Mouse (Mus musculus): Measurements from ENCODE around the gene Swap70. TPM values are rescaled to one million over a fixed set of nuclear protein-coding genes. Genes with fewer than 3 reads are reported as not detected.

The Swap70 gene
- 22.6 and 23.1 TPM in 2 replicates for polyA plus RNA-seq (2016; fragmentation: Nextera tagmentation; extraction: Ambion mirVana)

DNA sequence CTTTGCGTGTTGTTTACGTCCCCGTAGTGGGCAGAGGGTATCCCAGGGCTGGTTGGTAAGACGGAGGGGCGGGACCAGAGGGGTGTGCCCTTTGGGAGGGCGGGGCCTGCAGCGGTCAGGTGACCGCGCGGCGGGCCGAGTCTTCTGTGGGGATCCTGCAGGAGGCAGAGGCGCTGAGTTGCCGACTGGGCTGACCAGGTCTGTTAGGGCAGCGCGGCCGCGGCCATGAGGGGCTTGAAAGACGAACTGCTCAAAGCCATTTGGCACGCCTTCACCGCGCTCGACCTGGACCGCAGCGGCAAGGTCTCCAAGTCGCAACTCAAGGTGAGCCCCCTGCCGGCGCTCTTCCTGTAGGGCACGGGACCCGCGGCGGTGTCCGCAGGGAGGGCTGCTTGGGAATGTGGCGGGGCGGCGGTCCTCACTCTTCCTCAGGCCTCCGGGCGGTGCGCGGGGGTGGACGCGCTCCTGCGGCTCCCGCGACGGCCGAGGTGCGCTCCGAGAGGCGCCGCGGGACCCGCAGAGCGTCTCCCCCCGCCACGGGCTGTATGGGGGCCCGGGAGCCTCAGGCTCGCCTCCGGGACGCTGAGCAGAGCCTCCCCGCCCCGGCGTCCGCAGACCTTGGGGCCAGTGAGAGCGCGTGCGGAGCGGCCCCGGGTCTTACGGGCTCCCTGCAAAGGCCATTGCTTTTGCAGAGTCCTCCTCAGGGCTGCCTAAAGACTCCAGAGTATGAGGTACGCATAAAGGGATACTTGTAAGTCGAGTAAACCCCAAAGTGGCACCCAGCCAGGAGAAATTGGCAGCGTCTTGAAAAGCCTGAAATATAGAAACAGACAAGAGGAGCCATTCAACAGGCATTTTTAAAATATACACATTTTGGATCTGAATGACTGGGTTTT is at the start of gene Swap70:
Swap70 (plus strand) TSS at position 126 of the 896 bp plus-strand sequence.
- WGBS = under 1% methylated on average over 73 of the region's 73 CpGs
- Histone ChIP-seq H3K4me3 (peak within 1 kb of the TSS; percentile 94), H3K27ac (ENCODE audit: poor library complexity, severe bottlenecking) (peak within 1 kb of the TSS; percentile 94), H3K4me1 (replicated peaks) (peaks cover 9% of the 10 kb centered on the region), H3K9ac (peak within 1 kb of the TSS; percentile 97), H3K4me2 (peak within 1 kb of the TSS; percentile 76), H3K27me3 (replicated peaks) (no peaks in the 10 kb centered on the region), H3K9me3 (replicated peaks) (peaks cover 3% of the 10 kb centered on the region; the same call in 1 of the 2 replicates), H3K36me3 (peaks cover 14% of the 10 kb centered on the region)
- ATAC-seq (ENCODE audit: insufficient number of reproducible peaks, low FRiP score) = peak; percentile 100

DNA sequence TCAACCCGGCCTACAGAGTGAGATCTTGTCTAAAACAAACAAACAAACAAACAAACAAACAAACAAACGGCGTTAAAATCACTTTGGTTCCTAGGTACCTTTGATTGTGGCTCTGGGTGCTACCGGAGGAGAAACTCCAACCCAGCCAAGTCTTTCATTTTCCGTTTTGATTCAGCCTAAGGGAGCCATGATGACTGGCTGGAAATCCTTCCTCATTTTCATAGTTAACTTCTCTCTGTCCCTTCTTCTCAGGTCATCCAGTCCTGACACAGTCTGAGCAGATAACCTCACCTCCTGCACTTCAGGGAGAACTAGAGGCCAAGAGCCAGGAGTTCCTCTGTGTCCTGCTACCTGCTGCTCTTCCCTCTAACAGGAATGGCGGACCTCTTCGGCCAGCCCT is 42.3 kb upstream of the Swap70 start:
- 87% methylated on average over 7 of the region's 7 CpGs for WGBS
- no peaks in the 10 kb centered on the region for H3K9me3 ChIP-seq (replicated peaks)
- no peaks in the 10 kb centered on the region for H3K4me1 ChIP-seq (replicated peaks)

DNA sequence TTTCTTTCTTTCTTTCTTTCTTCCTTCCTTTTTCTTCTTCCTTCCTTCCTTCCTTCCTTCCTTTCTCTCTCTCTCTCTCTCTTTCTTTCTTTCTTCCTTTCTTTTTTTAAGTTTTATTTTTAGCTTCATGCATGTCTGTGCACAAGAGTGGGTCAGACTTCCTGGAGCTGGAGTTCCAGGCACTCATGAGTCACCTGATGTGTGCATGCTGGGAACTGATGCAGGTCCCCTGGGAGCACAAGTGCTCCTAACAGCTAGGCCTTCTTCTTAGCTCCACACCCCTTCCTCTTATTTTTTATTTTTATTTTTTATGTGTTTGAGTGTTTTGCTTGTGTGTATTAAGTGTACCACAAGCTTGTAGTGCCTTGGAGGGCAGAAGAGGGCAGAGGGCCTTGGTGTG is 40.9 kb upstream of the Swap70 start:
- Histone ChIP-seq H3K4me1 (replicated peaks) (no peaks in the 10 kb centered on the region), H3K27ac (ENCODE audit: poor library complexity, severe bottlenecking) (no peak overlapping the region), H3K4me2 (no peak overlapping the region), H3K9me3 (replicated peaks) (no peaks in the 10 kb centered on the region), H3K9ac (no peak overlapping the region), H3K4me3 (no peak overlapping the region), H3K27me3 (replicated peaks) (no peaks in the 10 kb centered on the region), H3K36me3 (no peaks in the 10 kb centered on the region)
- no peak for ATAC-seq (ENCODE audit: insufficient number of reproducible peaks, low FRiP score)

More for the DNA sequence above, 42.3 kb upstream of the Swap70 start:
- Histone ChIP-seq H3K27me3 (replicated peaks) (no peaks in the 10 kb centered on the region), H3K27ac (ENCODE audit: poor library complexity, severe bottlenecking) (no peak overlapping the region), H3K4me2 (no peak overlapping the region), H3K36me3 (no peaks in the 10 kb centered on the region), H3K4me3 (no peak overlapping the region), H3K9ac (no peak overlapping the region)
- ATAC-seq (ENCODE audit: insufficient number of reproducible peaks, low FRiP score) = no peak

DNA sequence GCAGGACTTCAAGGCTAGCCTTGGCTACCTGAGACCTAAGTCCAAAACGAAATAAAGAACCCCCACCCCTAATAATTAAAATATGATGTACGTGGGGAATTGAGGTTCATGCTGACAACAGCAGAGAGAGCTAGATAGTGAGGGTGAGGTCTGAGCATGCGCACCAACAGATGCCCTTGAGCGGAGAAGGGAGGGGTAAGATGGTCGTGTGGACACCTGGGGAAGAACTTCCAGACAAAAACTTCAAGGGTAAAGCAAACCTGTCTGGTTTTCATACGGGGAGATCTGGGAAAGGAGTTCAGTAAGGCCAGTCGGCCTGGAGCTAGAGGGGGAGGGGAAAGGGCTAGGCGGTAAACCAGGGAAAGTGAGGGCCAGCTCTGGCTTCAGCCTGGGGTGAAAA is 40.1 kb upstream of the Swap70 start:
- no peak overlapping the region for H3K4me2 ChIP-seq
- H3K27me3 ChIP-seq (replicated peaks) = no peaks in the 10 kb centered on the region
- H3K9me3 ChIP-seq (replicated peaks) = no peaks in the 10 kb centered on the region
- WGBS = 68% methylated on average over 8 of the region's 8 CpGs
- H3K4me3 ChIP-seq = no peak overlapping the region
- no peaks in the 10 kb centered on the region for H3K36me3 ChIP-seq
- H3K4me1 ChIP-seq (replicated peaks) = no peaks in the 10 kb centered on the region
- no peak overlapping the region for H3K27ac ChIP-seq (ENCODE audit: poor library complexity, severe bottlenecking)
- ATAC-seq (ENCODE audit: insufficient number of reproducible peaks, low FRiP score) = no peak
- H3K9ac ChIP-seq = no peak overlapping the region

DNA sequence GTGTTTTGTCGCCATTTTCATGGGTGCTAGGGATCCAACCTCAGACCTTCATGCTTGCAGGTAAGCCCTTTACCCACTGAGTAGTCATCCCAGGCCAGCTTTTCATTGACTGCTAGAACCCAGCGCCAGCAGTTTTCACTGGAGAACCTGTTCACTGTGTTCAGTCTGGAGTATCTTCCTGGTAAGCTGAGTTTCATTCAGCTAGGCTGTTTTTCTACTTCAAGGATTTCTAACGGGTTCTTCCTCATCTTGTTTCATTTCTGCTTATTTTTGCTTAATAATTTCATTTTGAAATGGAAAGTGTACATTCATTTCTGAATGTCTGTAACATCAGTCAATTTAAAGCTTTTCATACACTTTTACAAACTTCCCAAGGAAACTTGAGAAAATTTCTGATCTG is 36.9 kb upstream of the Swap70 start:
- 78% methylated on average over 3 of the region's 3 CpGs for WGBS

DNA sequence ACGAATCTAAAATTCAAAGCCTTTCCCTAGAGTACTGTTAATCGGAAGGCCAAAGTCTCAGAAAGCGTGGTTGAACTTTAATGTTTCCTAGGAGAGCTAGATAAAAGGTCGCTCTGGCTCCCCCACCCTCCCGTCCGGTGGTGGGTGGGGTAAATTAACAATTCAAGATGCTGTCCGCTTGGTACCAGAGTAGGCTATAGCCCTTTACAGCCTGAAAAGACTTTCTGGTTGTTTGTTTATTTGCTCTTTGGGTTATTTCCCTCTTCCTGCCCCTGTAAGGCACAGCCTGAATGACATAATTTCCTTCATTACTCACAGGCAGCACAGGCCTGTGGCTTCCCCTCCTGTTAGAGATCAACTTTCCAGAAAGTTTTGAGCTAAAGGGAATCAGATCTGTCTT is 31.6 kb upstream of the Swap70 start:
- H3K9ac ChIP-seq = no peak overlapping the region
- no peak overlapping the region for H3K4me2 ChIP-seq
- no peaks in the 10 kb centered on the region for H3K36me3 ChIP-seq
- no peak overlapping the region for H3K4me3 ChIP-seq
- 0 out of 2 replicates have a peak overlapping the region, but pooled peaks have one; percentile 63 for H3K27ac ChIP-seq (ENCODE audit: poor library complexity, severe bottlenecking)
- WGBS = 49% methylated on average over 7 of the region's 7 CpGs
- H3K9me3 ChIP-seq (replicated peaks) = no peaks in the 10 kb centered on the region
- 0 out of 2 replicates have a peak, but pooled peaks have one; percentile 25 for ATAC-seq (ENCODE audit: insufficient number of reproducible peaks, low FRiP score)
- no peaks in the 10 kb centered on the region for H3K27me3 ChIP-seq (replicated peaks)
- H3K4me1 ChIP-seq (replicated peaks) = no peaks in the 10 kb centered on the region

More for the DNA sequence above, 36.9 kb upstream of the Swap70 start:
- Histone ChIP-seq H3K9me3 (replicated peaks) (no peaks in the 10 kb centered on the region), H3K36me3 (no peaks in the 10 kb centered on the region), H3K4me1 (replicated peaks) (no peaks in the 10 kb centered on the region), H3K27ac (ENCODE audit: poor library complexity, severe bottlenecking) (no peak overlapping the region), H3K4me3 (no peak overlapping the region), H3K9ac (no peak overlapping the region), H3K4me2 (no peak overlapping the region), H3K27me3 (replicated peaks) (no peaks in the 10 kb centered on the region)
- no peak for ATAC-seq (ENCODE audit: insufficient number of reproducible peaks, low FRiP score)

DNA sequence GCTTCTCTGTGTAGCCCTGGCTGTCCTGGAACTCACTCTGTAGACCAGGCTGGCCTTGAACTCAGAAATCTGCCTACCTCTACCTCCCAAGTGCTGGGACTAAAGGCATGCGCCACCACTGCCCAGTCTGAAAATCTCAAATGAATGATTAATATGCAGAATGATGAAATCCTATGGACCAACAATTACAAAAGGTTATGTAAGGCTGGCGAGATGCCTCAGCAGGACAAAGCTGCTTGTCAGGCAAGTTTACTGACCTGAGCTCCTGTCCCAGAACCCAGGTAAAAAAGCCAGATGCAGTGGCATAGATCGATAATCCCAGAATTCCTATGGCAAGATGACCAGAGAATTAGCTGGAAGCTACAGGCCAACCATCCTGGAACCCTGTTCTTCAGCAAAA is 28.3 kb upstream of the Swap70 start:
- H3K4me3 ChIP-seq = no peak overlapping the region
- no peaks in the 10 kb centered on the region for H3K4me1 ChIP-seq (replicated peaks)
- no peak for ATAC-seq (ENCODE audit: insufficient number of reproducible peaks, low FRiP score)
- H3K9ac ChIP-seq = no peak overlapping the region
- no peaks in the 10 kb centered on the region for H3K36me3 ChIP-seq
- no peaks in the 10 kb centered on the region for H3K27me3 ChIP-seq (replicated peaks)
- WGBS = 91% methylated on average over 3 of the region's 3 CpGs
- H3K4me2 ChIP-seq = no peak overlapping the region
- H3K27ac ChIP-seq (ENCODE audit: poor library complexity, severe bottlenecking) = no peak overlapping the region
- no peaks in the 10 kb centered on the region for H3K9me3 ChIP-seq (replicated peaks)

DNA sequence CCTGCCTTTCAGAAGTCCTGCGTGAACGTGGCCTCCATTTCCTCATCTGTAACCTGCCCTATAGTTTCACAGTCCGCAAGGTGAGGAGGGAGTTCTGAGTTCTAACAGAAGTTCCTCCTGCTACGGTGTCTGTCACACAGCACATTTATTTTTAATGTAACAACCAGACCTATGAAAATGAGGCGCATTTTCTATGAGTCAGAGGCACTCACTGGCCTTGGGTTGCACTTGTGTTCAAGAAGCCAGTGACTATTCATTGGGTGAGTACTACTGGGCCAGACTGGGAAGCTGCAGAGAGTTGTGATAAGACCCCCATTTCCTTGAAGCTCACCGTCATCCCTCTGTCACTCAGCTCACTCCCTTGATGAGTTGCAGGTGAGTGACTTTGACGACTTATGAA is 24.3 kb upstream of the Swap70 start:
- no peak overlapping the region for H3K9ac ChIP-seq
- no peaks in the 10 kb centered on the region for H3K4me1 ChIP-seq (replicated peaks)
- no peak overlapping the region for H3K27ac ChIP-seq (ENCODE audit: poor library complexity, severe bottlenecking)
- H3K4me3 ChIP-seq = no peak overlapping the region
- no peaks in the 10 kb centered on the region for H3K27me3 ChIP-seq (replicated peaks)
- no peaks in the 10 kb centered on the region for H3K9me3 ChIP-seq (replicated peaks)
- H3K36me3 ChIP-seq = no peaks in the 10 kb centered on the region
- 68% methylated on average over 7 of the region's 7 CpGs for WGBS
- H3K4me2 ChIP-seq = no peak overlapping the region
- no peak for ATAC-seq (ENCODE audit: insufficient number of reproducible peaks, low FRiP score)

DNA sequence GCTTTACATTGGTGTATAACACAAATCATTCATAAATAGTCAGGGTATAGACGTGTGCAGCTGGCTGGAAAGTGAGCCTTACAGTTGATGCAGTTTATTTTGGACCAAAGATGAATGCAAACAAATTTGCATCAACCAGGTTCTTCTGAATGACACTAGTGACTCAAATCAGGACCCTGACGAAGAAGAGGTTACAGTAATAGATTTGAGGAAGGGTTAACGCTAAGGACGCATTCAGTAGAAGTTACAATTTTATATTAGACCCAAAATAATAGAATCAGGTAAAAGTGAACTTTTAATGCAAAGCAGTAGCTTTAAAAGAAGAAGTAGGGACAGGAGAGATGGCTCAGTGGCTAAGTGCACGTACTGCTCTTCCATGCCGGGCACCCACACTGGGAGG is 19.6 kb upstream of the Swap70 start:
- H3K4me1 ChIP-seq (replicated peaks) = peaks cover 3% of the 10 kb centered on the region; the same call in 1 of the 2 replicates
- H3K27ac ChIP-seq (ENCODE audit: poor library complexity, severe bottlenecking) = no peak overlapping the region
- no peaks in the 10 kb centered on the region for H3K27me3 ChIP-seq (replicated peaks)
- no peak overlapping the region for H3K4me2 ChIP-seq
- no peaks in the 10 kb centered on the region for H3K36me3 ChIP-seq
- no peak overlapping the region for H3K4me3 ChIP-seq
- no peak overlapping the region for H3K9ac ChIP-seq
- ATAC-seq (ENCODE audit: insufficient number of reproducible peaks, low FRiP score) = no peak
- no peaks in the 10 kb centered on the region for H3K9me3 ChIP-seq (replicated peaks)
- 90% methylated on average over 6 of the region's 6 CpGs for WGBS

DNA sequence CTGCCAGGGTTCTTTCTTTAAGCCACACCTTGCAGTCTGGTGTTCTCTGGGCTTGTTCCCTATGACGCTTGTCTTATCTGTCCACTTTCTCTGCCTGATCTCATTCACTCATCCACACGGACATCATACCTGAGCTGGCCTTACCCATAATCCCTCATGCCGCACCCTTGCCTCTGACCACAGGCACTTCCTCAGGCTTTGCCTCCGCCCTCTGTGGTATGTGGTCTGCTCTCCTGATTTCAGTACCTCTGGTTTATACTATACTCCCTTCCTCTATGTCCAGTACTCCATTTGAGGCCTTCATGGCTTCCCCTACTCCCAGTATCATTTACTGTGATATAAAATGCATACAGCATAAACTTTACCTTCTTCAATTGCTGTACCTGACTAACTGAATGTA is 17.3 kb upstream of the Swap70 start:
- H3K9ac ChIP-seq = no peak overlapping the region
- 0 out of 2 replicates have a peak, but pooled peaks cover 5% of the 10 kb centered on the region for H3K9me3 ChIP-seq (replicated peaks)
- 74% methylated on average over 4 of the region's 4 CpGs for WGBS
- H3K36me3 ChIP-seq = no peaks in the 10 kb centered on the region
- H3K27me3 ChIP-seq (replicated peaks) = no peaks in the 10 kb centered on the region
- H3K4me1 ChIP-seq (replicated peaks) = peaks cover 3% of the 10 kb centered on the region; the same call in 1 of the 2 replicates
- H3K4me3 ChIP-seq = no peak overlapping the region
- H3K4me2 ChIP-seq = no peak overlapping the region
- no peak for ATAC-seq (ENCODE audit: insufficient number of reproducible peaks, low FRiP score)
- H3K27ac ChIP-seq (ENCODE audit: poor library complexity, severe bottlenecking) = no peak overlapping the region

DNA sequence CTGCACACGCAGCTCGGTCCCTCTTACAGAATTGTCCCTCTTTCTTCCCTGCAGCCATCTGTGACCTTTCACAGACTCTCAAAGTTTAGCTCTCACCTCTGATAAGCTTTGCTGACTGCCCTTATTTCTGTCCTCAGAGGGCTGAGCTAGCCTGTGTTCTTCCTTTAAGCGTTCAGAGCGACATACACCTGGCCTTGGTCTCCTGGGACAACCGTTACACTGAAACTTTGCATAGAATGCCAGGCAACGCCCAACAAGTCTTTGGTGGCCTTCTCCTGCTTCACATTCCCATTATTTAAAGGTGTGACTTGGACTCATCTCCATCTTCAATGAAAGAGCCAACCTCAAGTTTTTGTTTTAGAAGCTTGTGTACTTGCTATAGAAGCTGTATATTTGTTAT is 13.2 kb upstream of the Swap70 start:
- Histone ChIP-seq H3K9me3 (replicated peaks) (0 out of 2 replicates have a peak, but pooled peaks cover 5% of the 10 kb centered on the region), H3K27ac (ENCODE audit: poor library complexity, severe bottlenecking) (no peak overlapping the region), H3K27me3 (replicated peaks) (no peaks in the 10 kb centered on the region), H3K4me1 (replicated peaks) (peaks cover 3% of the 10 kb centered on the region; the same call in 1 of the 2 replicates), H3K9ac (no peak overlapping the region), H3K4me2 (no peak overlapping the region), H3K4me3 (no peak overlapping the region), H3K36me3 (no peaks in the 10 kb centered on the region)
- 86% methylated on average over 6 of the region's 6 CpGs for WGBS
- no peak for ATAC-seq (ENCODE audit: insufficient number of reproducible peaks, low FRiP score)
